Mouse (Mus musculus): Measurements from ENCODE around the gene Gtf2e1. TPM values are rescaled to one million over a fixed set of nuclear protein-coding genes. Genes with fewer than 3 reads are reported as not detected.

Gtf2e1 gene
- polyA plus RNA-seq, 1 experiment from 2014 or later, result 45.4 TPM

- H3K36me3 ChIP-seq (ENCODE audit: control insufficient read depth, insufficient read depth, low read length), result peaks cover 4% of the 10 kb centered on the region; the same call in 1 of the 2 replicates
- WGBS, result 86% methylated on average over 8 of the region's 8 CpGs
- no peaks in the 10 kb centered on the region for H3K9me3 ChIP-seq (ENCODE audit: control insufficient read depth, low read length)
- H3K27ac ChIP-seq (replicated peaks; ENCODE audit: low read depth, low read length), result no peak overlapping the region
- H3K4me1 ChIP-seq (ENCODE audit: control insufficient read depth, insufficient read depth, low read length), result no peaks in the 10 kb centered on the region
- H3K27me3 ChIP-seq (ENCODE audit: control insufficient read depth, insufficient read depth, low read length), result no peaks in the 10 kb centered on the region
- ATAC-seq (ENCODE audit: insufficient number of reproducible peaks, low FRiP score, low TSS enrichment, low read depth) (no peak), DNase-seq (ENCODE audit: low spot score) (no peak)
- H3K4me2 ChIP-seq (ENCODE audit: low read depth, severe bottlenecking), result no peak overlapping the region
- H3K4me3 ChIP-seq (ENCODE audit: low read depth, low read length), result no peak overlapping the region
- H3K9ac ChIP-seq (ENCODE audit: low read length), result no peak overlapping the region
Measured at GRCm38 (mm10) chr16:37533369-37534068, 6.1 kb downstream of the Gtf2e1 start.

DNA sequence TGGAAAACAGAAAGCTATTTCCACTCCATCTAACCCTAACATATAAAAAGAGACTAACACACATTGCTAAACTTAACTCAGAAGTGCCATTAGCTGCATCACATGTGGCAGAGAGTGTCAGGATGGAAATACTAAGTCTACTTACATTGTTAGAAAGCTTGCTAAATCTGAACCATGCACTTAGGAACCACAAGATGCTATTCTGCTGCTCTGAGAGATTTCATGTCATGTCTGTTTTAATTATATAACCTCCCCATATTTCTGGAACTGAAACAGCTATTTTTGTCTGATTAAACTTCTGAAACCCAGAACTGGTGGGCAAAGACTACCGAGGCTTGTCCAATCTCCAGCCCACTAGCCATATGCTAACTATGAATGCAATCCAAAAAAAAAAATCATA, 7.5 kb downstream of the Gtf2e1 start:
- Histone ChIP-seq H3K9ac (ENCODE audit: low read length) (no peak overlapping the region), H3K36me3 (ENCODE audit: control insufficient read depth, insufficient read depth, low read length) (peaks cover 4% of the 10 kb centered on the region; the same call in 1 of the 2 replicates), H3K9me3 (ENCODE audit: control insufficient read depth, low read length) (no peaks in the 10 kb centered on the region), H3K27ac (replicated peaks; ENCODE audit: low read depth, low read length) (no peak overlapping the region), H3K27me3 (ENCODE audit: control insufficient read depth, insufficient read depth, low read length) (no peaks in the 10 kb centered on the region), H3K4me2 (ENCODE audit: low read depth, severe bottlenecking) (no peak overlapping the region), H3K4me3 (ENCODE audit: low read depth, low read length) (no peak overlapping the region), H3K4me1 (ENCODE audit: control insufficient read depth, insufficient read depth, low read length) (no peaks in the 10 kb centered on the region)
- ATAC-seq (ENCODE audit: insufficient number of reproducible peaks, low FRiP score, low TSS enrichment, low read depth) (no peak), DNase-seq (ENCODE audit: low spot score) (no peak)
- WGBS, result 98% methylated on average over 1 of the region's 1 CpGs

DNA sequence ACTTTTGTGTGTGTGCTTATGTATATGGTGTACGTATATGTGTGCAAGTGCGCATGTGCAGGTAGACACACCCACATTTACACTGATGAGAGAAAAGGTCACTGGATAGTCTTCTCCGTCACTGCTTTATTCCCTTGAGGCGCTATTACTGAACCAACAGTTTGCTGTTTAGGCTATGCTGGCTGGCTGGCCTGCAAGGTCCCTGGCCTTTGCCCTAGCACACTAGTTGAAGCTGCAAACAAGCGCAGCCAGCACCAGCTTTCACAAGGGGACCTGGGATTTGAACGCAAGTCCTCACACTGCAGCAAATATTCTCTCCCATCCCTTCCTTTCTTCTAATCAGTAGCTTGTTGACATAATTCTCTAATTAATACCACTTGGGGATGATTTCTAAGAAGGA, 9.4 kb downstream of the Gtf2e1 start:
- no peaks in the 10 kb centered on the region for H3K9me3 ChIP-seq (ENCODE audit: control insufficient read depth, low read length)
- 89% methylated on average over 6 of the region's 6 CpGs for WGBS
- no peak for DNase-seq (ENCODE audit: low spot score)
- no peaks in the 10 kb centered on the region for H3K4me1 ChIP-seq (ENCODE audit: control insufficient read depth, insufficient read depth, low read length)
- no peak for ATAC-seq (ENCODE audit: insufficient number of reproducible peaks, low FRiP score, low TSS enrichment, low read depth)
- no peaks in the 10 kb centered on the region for H3K27me3 ChIP-seq (ENCODE audit: control insufficient read depth, insufficient read depth, low read length)
- no peak overlapping the region for H3K27ac ChIP-seq (replicated peaks; ENCODE audit: low read depth, low read length)
- peaks cover 4% of the 10 kb centered on the region; the same call in 1 of the 2 replicates for H3K36me3 ChIP-seq (ENCODE audit: control insufficient read depth, insufficient read depth, low read length)
- no peak overlapping the region for H3K4me2 ChIP-seq (ENCODE audit: low read depth, severe bottlenecking)
- no peak overlapping the region for H3K4me3 ChIP-seq (ENCODE audit: low read depth, low read length)
- no peak overlapping the region for H3K9ac ChIP-seq (ENCODE audit: low read length)

- ATAC-seq (ENCODE audit: insufficient number of reproducible peaks, low FRiP score, low TSS enrichment, low read depth) (no peak), DNase-seq (ENCODE audit: low spot score) (no peak)
- H3K9me3 ChIP-seq (ENCODE audit: control insufficient read depth, low read length), result no peaks in the 10 kb centered on the region
- H3K27ac ChIP-seq (replicated peaks; ENCODE audit: low read depth, low read length), result no peak overlapping the region
- no peak overlapping the region for H3K4me2 ChIP-seq (ENCODE audit: low read depth, severe bottlenecking)
- H3K36me3 ChIP-seq (ENCODE audit: control insufficient read depth, insufficient read depth, low read length), result peaks cover 14% of the 10 kb centered on the region
- no peaks in the 10 kb centered on the region for H3K4me1 ChIP-seq (ENCODE audit: control insufficient read depth, insufficient read depth, low read length)
- H3K4me3 ChIP-seq (ENCODE audit: low read depth, low read length), result no peak overlapping the region
- H3K9ac ChIP-seq (ENCODE audit: low read length), result no peak overlapping the region
- whole genome bisulfite sequencing, result 94% methylated on average over 3 of the region's 3 CpGs
- no peaks in the 10 kb centered on the region for H3K27me3 ChIP-seq (ENCODE audit: control insufficient read depth, insufficient read depth, low read length)
Measured at GRCm38 (mm10) chr16:37526688-37527223, 12.8 kb downstream of the Gtf2e1 start.

GRCm38 (mm10) chr16:37525121-37525520, 14.5 kb downstream of the Gtf2e1 start:
- no peak overlapping the region for H3K4me3 ChIP-seq (ENCODE audit: low read depth, low read length)
- DNase-seq (ENCODE audit: low spot score), result no peak
- ATAC-seq (ENCODE audit: insufficient number of reproducible peaks, low FRiP score, low TSS enrichment, low read depth), result no peak
- no peaks in the 10 kb centered on the region for H3K4me1 ChIP-seq (ENCODE audit: control insufficient read depth, insufficient read depth, low read length)
- H3K9me3 ChIP-seq (ENCODE audit: control insufficient read depth, low read length), result no peaks in the 10 kb centered on the region
- peaks cover 18% of the 10 kb centered on the region for H3K36me3 ChIP-seq (ENCODE audit: control insufficient read depth, insufficient read depth, low read length)
- H3K9ac ChIP-seq (ENCODE audit: low read length), result no peak overlapping the region
- no peak overlapping the region for H3K4me2 ChIP-seq (ENCODE audit: low read depth, severe bottlenecking)
- no peak overlapping the region for H3K27ac ChIP-seq (replicated peaks; ENCODE audit: low read depth, low read length)
- 89% methylated on average over 2 of the region's 2 CpGs for WGBS
- H3K27me3 ChIP-seq (ENCODE audit: control insufficient read depth, insufficient read depth, low read length), result no peaks in the 10 kb centered on the region

GRCm38 (mm10) chr16:37522100-37522697, 17.4 kb downstream of the Gtf2e1 start:
- Histone ChIP-seq H3K9ac (ENCODE audit: low read length) (no peak overlapping the region), H3K27ac (replicated peaks; ENCODE audit: low read depth, low read length) (no peak overlapping the region), H3K4me3 (ENCODE audit: low read depth, low read length) (no peak overlapping the region), H3K27me3 (ENCODE audit: control insufficient read depth, insufficient read depth, low read length) (no peaks in the 10 kb centered on the region), H3K4me2 (ENCODE audit: low read depth, severe bottlenecking) (no peak overlapping the region), H3K36me3 (ENCODE audit: control insufficient read depth, insufficient read depth, low read length) (peaks cover 18% of the 10 kb centered on the region), H3K9me3 (ENCODE audit: control insufficient read depth, low read length) (no peaks in the 10 kb centered on the region), H3K4me1 (ENCODE audit: control insufficient read depth, insufficient read depth, low read length) (no peaks in the 10 kb centered on the region)
- no peak for DNase-seq (ENCODE audit: low spot score)
- ATAC-seq (ENCODE audit: insufficient number of reproducible peaks, low FRiP score, low TSS enrichment, low read depth), result no peak
- WGBS, result 91% methylated on average over 7 of the region's 7 CpGs

- WGBS, result 87% methylated on average over 2 of the region's 2 CpGs
- Histone ChIP-seq H3K27ac (replicated peaks; ENCODE audit: low read depth, low read length) (no peak overlapping the region), H3K36me3 (ENCODE audit: control insufficient read depth, insufficient read depth, low read length) (peaks cover 22% of the 10 kb centered on the region), H3K4me3 (ENCODE audit: low read depth, low read length) (no peak overlapping the region), H3K4me2 (ENCODE audit: low read depth, severe bottlenecking) (no peak overlapping the region), H3K9me3 (ENCODE audit: control insufficient read depth, low read length) (no peaks in the 10 kb centered on the region), H3K9ac (ENCODE audit: low read length) (no peak overlapping the region), H3K27me3 (ENCODE audit: control insufficient read depth, insufficient read depth, low read length) (no peaks in the 10 kb centered on the region), H3K4me1 (ENCODE audit: control insufficient read depth, insufficient read depth, low read length) (no peaks in the 10 kb centered on the region)
- DNase-seq (ENCODE audit: low spot score) (no peak), ATAC-seq (ENCODE audit: insufficient number of reproducible peaks, low FRiP score, low TSS enrichment, low read depth) (no peak)
Measured at GRCm38 (mm10) chr16:37520190-37521040, 19.2 kb downstream of the Gtf2e1 start.

- Histone ChIP-seq H3K27ac (replicated peaks; ENCODE audit: low read depth, low read length) (no peak overlapping the region), H3K4me3 (ENCODE audit: low read depth, low read length) (no peak overlapping the region), H3K4me1 (ENCODE audit: control insufficient read depth, insufficient read depth, low read length) (no peaks in the 10 kb centered on the region), H3K9ac (ENCODE audit: low read length) (no peak overlapping the region), H3K27me3 (ENCODE audit: control insufficient read depth, insufficient read depth, low read length) (no peaks in the 10 kb centered on the region), H3K4me2 (ENCODE audit: low read depth, severe bottlenecking) (no peak overlapping the region), H3K36me3 (ENCODE audit: control insufficient read depth, insufficient read depth, low read length) (peaks cover 20% of the 10 kb centered on the region), H3K9me3 (ENCODE audit: control insufficient read depth, low read length) (no peaks in the 10 kb centered on the region)
- DNase-seq (ENCODE audit: low spot score), result no peak
- no peak for ATAC-seq (ENCODE audit: insufficient number of reproducible peaks, low FRiP score, low TSS enrichment, low read depth)
- 97% methylated on average over 1 of the region's 1 CpGs for WGBS
Measured at GRCm38 (mm10) chr16:37519721-37520120, 19.9 kb downstream of the Gtf2e1 start.

Measured in limb, embryonic 11.5 days (tissue).